Mouse (Mus musculus) cerebellum, adult 18-20 months (tissue): ENCODE data around the gene Mfsd9.
"Not testable (repeated sequence)": the region's sequence is repeated elsewhere in the genome, so short reads cannot be mapped to it uniquely, and the experiment has no call there.

Source experiments
- DNase-seq, 2 experiments: peaks; one replicate each; pipeline ENCODE4 v3.0.0; 2021

Mfsd9 gene

DNA sequence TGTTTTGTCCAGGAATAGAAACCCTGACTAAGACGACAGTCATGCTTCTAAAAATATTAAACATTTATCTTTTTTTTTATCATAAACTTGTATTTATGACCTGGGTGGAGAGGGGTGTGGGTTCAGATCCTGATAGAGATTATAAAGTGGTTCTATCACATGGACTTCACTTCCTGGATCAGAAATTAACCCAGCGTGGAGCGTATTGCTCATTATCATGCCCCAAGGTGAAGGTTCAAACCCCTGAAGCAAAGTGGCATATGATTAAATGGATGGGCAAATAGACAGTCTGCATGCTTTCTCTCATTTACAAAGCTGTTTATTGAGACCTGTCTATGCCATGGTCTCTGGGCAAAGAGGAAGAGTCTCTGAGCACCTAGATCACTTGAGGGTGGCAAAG, 13.7 kb downstream of the Mfsd9 start:
- no peak for DNase-seq

DNA sequence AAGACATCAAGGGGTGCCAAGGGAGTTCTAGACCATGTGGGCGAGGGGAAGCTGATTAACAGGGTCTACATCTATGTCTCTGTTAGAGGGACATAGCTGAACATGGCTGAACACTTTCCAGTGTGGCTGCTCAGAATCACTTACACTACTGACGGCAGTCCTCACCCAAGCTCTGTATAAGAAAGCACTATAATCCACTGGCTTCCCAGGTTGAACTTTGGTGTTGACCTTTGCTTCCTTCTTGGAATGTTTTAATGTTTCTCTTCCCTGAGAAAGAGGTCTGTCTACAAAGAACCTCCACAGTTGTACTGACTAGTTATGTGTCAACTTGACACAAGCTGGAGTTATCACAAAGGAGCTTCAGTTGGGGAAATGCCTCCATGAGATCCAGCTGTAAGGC, 14.4 kb downstream of the Mfsd9 start:
- no peak for DNase-seq

DNA sequence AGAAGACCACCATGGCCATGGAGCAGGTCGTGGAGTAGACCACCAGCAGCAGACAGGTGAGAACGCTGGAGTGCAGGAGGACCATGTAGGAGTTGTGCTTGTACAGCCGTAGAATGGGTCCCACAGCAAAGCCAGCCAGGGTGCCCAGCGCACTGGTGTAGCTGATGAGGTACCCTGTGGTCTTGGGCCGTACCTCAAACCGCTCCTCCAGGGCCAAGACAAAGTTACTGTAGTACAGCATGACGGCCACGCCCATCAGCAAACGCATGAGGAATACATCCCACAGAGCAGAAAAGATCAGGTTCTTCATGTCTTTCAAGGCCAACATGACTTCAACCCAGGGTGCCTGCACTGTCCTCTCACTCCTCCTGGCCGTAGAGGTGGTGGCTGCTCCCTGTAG, 16.4 kb downstream of the Mfsd9 start:
- no peak for DNase-seq

DNA sequence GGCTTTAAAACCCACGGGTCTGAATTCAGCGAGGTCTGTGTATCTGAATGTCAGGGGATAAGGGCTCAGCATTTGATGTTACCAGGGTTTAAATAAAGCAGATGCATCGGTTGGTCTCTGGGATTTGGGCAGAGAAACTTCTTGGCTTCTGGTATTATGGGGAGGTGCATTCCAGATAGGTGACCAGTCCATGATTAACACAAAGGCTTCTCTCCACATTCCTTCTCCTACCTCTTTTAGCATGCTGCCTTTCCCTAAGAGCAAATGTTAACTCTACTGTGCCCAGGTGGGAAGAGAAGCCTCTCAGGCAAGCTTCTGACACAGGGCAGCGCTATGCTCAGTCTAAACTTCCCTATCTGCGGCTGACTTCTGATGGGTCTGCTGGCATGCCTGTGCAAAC, 17.3 kb downstream of the Mfsd9 start:
- no peak for DNase-seq

DNA sequence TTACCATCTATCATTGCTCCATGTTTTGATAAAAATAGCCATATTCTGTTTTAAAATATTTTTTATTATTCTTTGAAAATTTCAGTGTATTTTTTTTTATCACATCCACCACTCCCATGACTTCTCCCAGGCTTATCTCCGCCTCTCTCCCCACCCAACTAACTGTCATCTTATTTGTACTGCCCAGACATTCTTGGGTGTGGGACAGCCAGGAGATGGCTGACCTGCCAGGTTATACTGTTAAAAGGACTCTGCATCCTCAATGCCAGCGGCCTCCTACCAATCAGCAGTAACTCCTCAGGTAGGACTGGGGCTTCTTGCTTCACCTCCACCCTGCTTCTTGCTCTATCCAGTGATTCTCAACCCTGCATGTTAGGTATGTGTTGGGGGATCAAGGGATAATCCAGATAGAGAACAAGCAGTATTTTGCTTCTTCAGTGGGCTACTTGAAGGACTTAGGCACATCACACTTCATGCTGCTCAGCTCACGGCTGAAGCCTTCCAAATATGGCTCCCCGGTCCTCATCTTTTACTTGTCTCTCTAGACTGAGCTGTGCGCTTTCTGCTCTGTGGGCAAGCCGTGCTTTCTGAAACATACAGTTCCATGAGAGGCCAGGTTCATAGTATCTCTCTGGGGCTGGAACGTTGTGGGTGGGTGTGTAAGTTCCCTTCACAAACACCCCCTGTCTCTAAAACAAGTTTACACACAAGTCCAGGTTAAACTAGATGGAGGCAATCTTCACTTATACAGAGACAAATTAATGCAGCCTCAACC, 19.1 kb downstream of the Mfsd9 start:
- no peak for DNase-seq

DNA sequence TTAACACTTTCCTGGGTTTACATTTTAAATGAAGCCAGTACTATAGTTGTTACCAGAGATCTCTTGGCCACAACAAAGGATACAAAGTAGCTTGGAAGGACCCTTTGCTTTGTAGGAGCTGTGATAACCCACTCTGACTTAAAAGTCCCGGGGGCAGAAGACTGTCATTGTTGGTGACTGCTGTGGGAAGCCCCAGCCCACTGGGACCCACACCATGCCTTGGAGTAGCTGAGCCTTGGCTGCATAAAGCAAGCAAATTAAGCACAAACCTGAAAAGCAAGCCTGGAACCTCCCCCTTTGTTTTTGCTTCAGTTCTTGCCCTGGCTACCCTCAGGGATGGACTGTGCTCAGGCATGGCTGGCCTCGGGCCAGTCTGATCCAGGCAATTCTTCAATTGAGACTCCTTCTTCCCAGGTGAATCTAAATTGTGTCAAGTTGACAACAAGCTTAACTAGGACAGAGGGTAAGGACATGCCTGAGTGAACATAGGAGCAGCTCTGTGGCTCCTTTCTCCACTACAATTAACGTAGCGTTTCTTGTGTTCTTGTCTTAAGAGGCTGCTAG, 21.1 kb downstream of the Mfsd9 start:
- DNase-seq: peak; percentile 12 to 17

DNA sequence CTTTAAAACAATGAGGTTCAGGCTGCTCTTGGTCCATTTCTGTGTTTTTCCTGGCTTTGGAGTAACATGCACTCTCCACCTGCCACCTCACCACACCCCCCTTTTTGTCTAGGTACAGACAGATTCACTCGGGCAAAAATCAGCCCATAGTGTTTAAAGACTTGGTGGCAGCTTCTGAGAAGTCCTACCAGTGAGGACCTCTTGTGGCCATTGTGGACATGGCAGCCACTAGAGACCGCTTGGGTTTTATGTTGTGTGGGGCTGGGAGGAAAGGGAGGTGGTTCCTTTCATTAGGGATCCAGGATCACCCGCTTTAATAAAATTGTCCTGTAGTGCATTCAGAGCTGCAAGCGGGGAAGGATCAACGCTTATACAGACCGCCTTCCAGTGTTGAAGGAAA, 21.9 kb downstream of the Mfsd9 start:
- peak; percentile 12 to 13 for DNase-seq

DNA sequence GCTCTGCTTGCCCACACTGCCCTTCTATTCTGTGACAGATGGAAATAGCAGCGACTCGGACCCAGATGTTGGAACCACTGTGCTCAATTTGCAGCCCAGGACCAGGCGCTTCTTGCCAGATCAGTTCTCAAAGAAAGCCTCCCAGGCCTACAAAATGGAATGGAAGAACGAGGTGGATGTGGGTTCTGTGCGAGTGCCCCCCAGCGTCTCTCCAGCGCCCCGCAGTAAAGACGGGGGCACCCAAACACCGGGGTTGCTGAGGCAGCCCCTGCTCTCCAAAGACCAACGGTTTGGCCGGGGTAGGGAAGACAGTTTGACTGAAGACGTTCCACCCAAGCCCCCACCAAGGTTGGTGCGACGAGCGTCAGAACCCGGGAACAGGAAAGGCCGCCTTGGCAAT, 22.9 kb downstream of the Mfsd9 start:
- DNase-seq: no peak

DNA sequence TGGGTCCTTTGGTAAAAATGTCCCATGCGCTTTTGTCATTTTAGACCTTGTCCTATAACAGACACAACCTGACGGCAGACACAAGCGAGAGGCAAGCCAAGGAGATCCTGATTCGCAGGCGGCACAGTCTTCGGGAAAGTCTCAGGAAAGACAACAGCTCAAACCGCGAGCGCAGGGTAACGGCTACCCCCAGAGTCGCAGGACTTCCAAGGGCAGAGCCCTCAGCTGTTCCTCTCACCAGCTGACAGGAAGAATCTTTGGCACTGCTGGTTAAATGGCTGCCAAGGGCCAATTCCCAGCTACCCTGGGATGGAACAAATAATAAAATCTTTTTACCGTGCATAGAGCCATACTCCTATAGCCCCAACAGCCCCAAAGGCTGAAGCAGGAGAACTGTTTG, 25.0 kb downstream of the Mfsd9 start:
- DNase-seq: no peak

DNA sequence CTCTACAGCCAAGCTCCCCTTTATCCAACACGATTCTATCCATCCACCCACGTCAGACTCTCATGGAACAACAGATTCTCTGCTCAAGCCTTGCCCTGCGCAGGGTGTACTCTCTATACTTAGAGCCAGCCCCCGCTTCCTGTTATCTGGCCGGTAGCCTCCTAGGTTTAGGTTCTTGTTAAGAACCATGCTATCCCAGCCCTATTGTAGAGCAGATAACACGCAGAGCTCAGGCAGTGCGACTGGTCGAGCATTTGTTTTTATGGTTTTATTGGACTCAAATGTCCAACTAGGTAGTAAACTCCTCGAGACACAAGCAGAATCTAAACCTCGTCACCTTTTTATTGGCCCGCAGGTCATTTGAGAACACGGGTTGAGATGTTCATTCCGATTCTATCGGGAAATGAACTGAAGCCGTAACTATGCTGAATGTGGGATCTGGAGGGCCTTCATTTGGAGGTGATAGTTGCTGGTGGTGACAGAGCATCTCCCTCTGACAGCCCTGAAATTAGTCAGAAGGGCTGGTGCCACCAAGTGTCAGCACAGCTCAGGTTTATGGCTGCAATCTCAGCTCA, 25.7 kb downstream of the Mfsd9 start:
- no peak for DNase-seq

DNA sequence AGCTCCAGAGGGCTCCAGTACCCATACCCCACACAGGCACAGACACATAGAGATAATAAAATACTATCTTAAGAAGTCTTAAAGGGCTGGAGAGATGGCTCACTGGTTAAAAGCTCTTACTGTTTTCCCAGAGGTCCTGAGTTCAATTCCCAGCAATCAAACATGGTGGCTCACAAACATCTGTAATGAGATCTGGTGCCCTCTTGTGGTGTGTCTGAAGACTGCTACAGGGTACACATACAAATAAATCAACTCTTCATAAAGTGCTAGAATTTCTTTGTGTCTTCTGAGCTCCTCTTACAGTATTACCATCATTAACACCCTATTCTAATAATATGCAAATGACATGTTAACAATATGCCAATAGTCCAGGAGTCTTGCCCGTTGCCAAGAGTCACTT, 26.4 kb downstream of the Mfsd9 start:
- DNase-seq: no peak

DNA sequence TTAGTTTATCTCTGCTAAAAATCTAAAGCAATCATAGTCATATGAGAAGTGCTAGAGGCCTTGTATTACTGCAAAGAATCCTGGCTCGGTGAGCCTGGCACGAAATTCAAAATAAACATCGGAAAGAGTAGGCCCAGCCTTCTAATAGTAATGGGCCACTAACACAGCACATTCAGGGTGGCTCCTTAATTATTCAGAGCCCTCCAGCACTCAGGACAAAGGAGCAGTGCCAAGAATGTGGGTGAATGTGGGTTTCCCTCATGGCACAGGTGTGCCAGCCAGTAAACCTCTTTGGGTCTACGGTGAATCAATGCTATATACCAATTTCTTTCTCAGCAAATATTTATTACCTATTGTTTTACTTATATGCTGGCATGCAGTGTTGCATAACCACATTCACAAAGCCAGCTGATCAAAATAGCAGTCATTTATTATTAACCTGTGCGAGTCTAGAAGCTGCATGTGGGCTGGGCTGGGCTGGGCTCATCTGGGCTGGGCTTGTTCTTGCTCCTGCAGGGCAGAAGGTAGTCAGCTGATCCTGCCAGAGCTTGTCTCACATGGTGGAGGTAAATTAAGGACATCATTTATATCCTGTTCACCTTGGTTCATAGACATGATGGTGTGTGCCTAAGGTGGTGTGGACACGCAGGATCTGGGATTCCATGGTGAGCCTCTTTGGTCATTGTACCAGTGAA, 30.6 kb downstream of the Mfsd9 start:
- no peak for DNase-seq

DNA sequence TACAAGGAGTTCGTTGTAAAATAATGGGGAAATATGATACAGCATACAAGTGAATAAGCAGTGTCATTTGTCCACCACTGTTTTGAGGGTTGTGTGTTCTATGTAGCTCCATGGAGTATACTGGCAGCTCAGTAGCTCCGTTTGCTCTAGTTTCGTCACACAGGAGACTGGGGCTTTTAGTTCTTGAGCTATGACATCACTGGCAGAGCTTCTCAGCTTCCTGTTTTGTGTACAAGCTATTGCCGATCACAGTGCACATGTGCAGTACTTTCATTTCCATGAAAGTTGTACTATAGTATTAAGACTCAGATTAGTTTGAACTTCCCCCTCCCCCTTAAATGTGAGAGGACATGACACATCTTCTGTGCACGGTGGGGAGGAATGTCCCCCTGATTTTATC, 44.4 kb downstream of the Mfsd9 start:
- no peak for DNase-seq

DNA sequence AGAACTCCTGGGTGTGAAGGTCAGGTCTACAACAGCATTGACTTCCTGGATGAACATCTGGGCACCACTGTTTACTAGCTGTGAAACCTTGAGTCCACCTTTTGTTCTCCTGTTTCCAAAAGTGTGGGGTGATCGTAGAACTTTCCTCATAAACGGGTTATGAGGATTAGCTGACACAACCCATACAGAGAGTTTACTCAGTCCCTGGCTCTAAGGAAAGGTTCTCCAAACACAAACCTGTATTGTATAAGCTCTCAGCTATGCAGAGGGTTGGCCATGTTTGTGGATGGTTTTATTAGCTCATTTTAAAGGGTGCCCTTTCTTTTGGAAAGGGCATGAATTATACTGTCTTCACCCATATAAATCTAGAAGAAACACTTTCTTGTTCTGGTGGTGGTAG, 49.7 kb downstream of the Mfsd9 start:
- DNase-seq: no peak

DNA sequence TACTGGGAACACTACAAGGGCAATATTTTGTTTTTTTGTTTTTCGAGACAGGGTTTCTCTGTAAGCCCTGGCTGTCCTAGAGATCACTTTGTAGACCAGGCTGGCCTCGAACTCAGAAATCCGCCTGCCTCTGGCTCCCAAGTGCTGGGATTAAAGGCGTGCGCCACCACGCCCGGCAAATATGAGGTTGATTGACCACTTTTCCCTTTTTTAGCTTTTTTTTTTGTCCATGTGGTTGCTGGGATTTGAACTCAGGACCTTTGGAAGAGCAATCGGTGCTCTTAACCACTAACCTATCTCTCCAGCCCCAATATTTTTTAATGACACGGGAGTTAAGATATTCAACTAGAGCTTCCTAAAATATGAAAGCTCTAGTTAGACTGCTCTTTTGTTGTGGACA, 52.2 kb downstream of the Mfsd9 start:
- DNase-seq: not testable (repeated sequence)

DNA sequence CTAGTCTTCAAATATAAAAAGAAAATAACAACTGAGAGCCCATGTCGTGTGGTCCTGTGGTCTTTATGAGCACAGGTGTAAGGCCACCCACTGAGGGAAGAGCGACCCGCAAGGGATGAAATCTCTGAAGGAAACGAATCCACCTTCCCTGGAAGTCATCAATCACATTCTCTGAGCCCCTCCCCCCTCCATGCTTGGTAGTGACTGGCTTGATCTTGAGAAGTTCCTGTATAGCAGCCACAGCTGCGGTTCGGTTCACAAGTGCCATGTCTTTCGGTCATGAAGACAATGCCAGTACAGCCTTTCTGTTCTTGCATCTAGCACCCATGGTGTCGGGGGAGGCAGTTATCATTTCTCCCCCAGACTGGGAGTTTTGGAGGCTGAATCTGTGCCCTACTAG, 52.8 kb downstream of the Mfsd9 start:
- DNase-seq: no peak

DNA sequence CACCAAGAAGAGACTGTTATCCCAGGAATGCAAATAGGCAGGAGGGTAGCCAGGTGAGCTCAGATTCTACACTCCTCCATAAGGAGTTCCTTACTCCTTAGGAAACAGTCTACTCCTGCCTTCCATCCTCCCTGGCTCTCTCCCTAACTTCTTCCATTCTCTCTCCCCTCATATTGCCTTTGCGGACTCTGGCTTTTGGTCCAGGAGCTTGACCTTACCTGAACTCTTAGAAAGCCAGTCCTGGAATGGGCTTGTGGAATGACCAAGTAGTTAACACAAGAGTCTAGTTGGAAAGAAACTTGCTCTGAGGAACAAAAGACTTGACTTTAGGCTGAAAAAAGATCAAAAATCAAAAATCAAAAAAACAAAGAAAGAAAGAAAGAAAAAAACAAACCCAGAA, 61.9 kb downstream of the Mfsd9 start:
- DNase-seq: no peak

DNA sequence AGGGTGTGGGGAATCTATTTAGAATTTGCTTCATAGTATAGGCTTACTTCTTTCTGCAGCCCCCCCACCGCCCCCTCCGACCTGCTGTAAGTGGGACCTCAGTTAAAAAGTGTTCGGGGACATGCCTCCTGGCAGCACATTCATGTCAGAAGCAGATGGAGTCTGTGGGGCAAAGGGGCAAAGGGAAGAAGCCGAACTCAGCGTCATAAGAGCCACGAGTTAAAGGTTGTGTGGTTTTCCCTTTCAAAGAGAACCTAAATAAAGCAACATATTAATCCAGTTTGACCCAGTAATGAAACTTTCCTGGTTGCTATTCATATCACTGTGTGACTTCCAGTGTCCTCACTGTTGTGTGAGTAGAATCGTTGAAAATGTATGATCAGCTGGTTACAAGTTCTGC, 63.1 kb downstream of the Mfsd9 start:
- DNase-seq: no peak

DNA sequence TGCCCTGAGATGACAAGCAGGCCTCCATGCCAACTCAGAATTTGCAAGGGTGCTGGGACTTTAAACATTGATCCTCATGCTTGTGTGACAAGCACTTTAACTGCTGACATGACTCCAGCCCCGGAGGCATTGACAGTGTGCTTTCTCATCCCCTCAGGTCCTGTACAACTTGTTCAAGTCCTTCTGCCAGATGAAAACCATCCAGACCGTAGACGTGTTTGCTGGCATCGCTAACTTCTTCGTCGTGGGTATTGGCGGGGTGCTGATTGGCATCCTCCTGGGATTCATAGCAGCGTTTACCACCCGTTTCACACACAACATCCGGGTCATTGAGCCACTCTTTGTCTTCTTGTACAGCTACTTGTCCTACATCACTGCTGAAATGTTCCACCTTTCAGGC, 64.4 kb downstream of the Mfsd9 start:
- no peak for DNase-seq
